Mouse (Mus musculus) adrenal gland, postnatal 0 days (tissue): ENCODE results near the gene Rgcc. TPM values are rescaled to one million over a fixed set of nuclear protein-coding genes. Genes with fewer than 3 reads are reported as not detected.

Experiments
- polyA plus RNA-seq: library from polyadenylated mRNA; unstranded; fragments of >200 nt; fragmentation: Nextera tagmentation; extraction: Ambion mirVana; gene quantifications from 2 replicates; pipeline ENCODE4 v1.2.1, GENCODE M21; 2015

Rgcc gene
- polyA plus RNA-seq: 102 and 110 TPM in 2 replicates

GRCm38 (mm10) chr14:79301466-79301875, at the start of gene Rgcc:
Gene Rgcc (minus strand): TSS chr14:79301645.

Other genes starting within 250 kb of the Rgcc start
- not detected in 2 replicates for gene Zfp957, start 54.3 kb downstream of the Rgcc start, polyA plus RNA-seq
- 10.1 and 23.3 TPM in 2 replicates for gene Naa16, start 89.1 kb upstream of the Rgcc start, polyA plus RNA-seq
- 19.1 and 21.1 TPM in 2 replicates for gene Mtrf1, start 96.1 kb upstream of the Rgcc start, polyA plus RNA-seq
- gene Kbtbd7, start 124.9 kb upstream of the Rgcc start, polyA plus RNA-seq: 4.8 and 5.6 TPM in 2 replicates
- 0.59 and 0.66 TPM in 2 replicates for gene Kbtbd6, start 150.2 kb upstream of the Rgcc start, polyA plus RNA-seq
- 7.1 and 11.2 TPM in 2 replicates for gene Elf1, start 179.5 kb upstream of the Rgcc start, polyA plus RNA-seq
- 36.4 and 43.0 TPM in 2 replicates for gene Wbp4, start 179.9 kb upstream of the Rgcc start, polyA plus RNA-seq